Mouse (Mus musculus): ENCODE results near the gene Rasl11b.

DNA sequence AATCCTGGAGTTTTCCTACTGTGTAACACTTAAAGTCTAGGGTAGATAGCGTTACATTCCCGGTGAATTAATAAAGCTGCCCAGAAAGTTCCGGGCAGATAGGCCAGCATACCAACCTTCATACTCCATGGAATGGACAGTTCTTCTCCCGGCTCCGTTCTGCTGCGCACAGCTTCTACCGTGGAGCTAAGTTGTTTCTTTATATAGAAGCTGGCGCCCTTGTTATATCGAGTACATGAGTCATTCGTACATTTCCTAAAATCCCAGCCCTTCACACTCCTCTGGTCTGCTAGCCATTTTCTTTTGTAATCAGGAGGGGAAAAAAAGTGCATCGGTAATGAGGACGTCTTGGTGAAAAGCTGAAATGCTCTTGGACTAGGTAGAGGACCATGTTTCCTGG is 7.0 kb upstream of the Rasl11b start:
- no peak for TF ChIP-seq POLR2A (IDR thresholded peaks at IDR 0.05; ENCODE audit: extremely low read depth, insufficient read depth, low read length)
- TF ChIP-seq CTCF (IDR thresholded peaks at IDR 0.05; ENCODE audit: extremely low read depth, insufficient read depth, low read length), result no peak

Measured in cortical plate, adult 2 months (tissue).